Mouse (Mus musculus) urinary bladder, adult 2 months (tissue): ENCODE measurements around the gene Cdkn3. TPM values are rescaled to one million over a fixed set of nuclear protein-coding genes. Genes with fewer than 3 reads are reported as not detected.
A peak's percentile ranks its signal among the peaks of the same experiment; 100 is the strongest.
"Not testable (repeated sequence)": the region's sequence is repeated elsewhere in the genome, so short reads cannot be mapped to it uniquely, and the experiment has no call there.

Experiments used
- DNase-seq: peaks from one replicate; pipeline ENCODE4 v3.0.0; 2022; ENCODE audit warnings: low spot score
- polyA plus RNA-seq: library from polyadenylated mRNA; depleted of rRNA; stranded (reverse); fragments of >200 nt; gene quantifications from 2 replicates; pipeline ENCODE4 v1.2.3, GENCODE M21; 2012; rRNA removed

The Cdkn3 gene
- polyA plus RNA-seq, 1 experiment: 2.0 TPM

GRCm38 (mm10) chr14:46783327-46783926, 23.1 kb downstream of the Cdkn3 start:
- no peak for DNase-seq

GRCm38 (mm10) chr14:46785247-46785646, 24.9 kb downstream of the Cdkn3 start:
- DNase-seq: no peak

GRCm38 (mm10) chr14:46787454-46787786, 27.1 kb downstream of the Cdkn3 start:
- no peak for DNase-seq

- peak; percentile 89 for DNase-seq
These were observed 27.6 kb downstream of the Cdkn3 start, which contains the start of gene Cnih1 for GRCm38 (mm10) chr14:46787787-46788504. Gene Cnih1 (minus strand): TSS chr14:46788411.

GRCm38 (mm10) chr14:46788505-46788901, 28.2 kb downstream of the Cdkn3 start:
- DNase-seq: no peak

GRCm38 (mm10) chr14:46790303-46790702, 30.0 kb downstream of the Cdkn3 start:
- no peak for DNase-seq

GRCm38 (mm10) chr14:46790723-46791122, 30.4 kb downstream of the Cdkn3 start:
- no peak for DNase-seq

GRCm38 (mm10) chr14:46794157-46794556, 33.8 kb downstream of the Cdkn3 start:
- DNase-seq: no peak

GRCm38 (mm10) chr14:46800684-46801345, 40.5 kb downstream of the Cdkn3 start:
- no peak for DNase-seq

GRCm38 (mm10) chr14:46803259-46803658, 42.9 kb downstream of the Cdkn3 start:
- no peak for DNase-seq

GRCm38 (mm10) chr14:46803791-46804190, 43.5 kb downstream of the Cdkn3 start:
- DNase-seq: no peak

- no peak for DNase-seq
These were observed 45.8 kb downstream of the Cdkn3 start for GRCm38 (mm10) chr14:46806186-46806585.

GRCm38 (mm10) chr14:46807927-46808326, 47.6 kb downstream of the Cdkn3 start:
- no peak for DNase-seq

- no peak for DNase-seq
These were observed 55.3 kb downstream of the Cdkn3 start for GRCm38 (mm10) chr14:46815640-46816039.

GRCm38 (mm10) chr14:46816916-46817622, 56.7 kb downstream of the Cdkn3 start:
- DNase-seq: no peak

GRCm38 (mm10) chr14:46818743-46819142, 58.4 kb downstream of the Cdkn3 start:
- no peak for DNase-seq

- not testable (repeated sequence) for DNase-seq
These were observed 59.6 kb downstream of the Cdkn3 start for GRCm38 (mm10) chr14:46819961-46820360.

Other genes with a start within 250 kb of the Cdkn3 start
- gene Cnih1, start 27.9 kb downstream of the Cdkn3 start, polyA plus RNA-seq: 74.6 and 77.4 TPM in 2 replicates
- 41.3 and 47.1 TPM in 2 replicates for gene Gmfb, start 61.7 kb downstream of the Cdkn3 start, polyA plus RNA-seq
- gene Cgrrf1, start 71.6 kb downstream of the Cdkn3 start, polyA plus RNA-seq: 47.0 and 50.5 TPM in 2 replicates
- gene Samd4, start 122.3 kb downstream of the Cdkn3 start, polyA plus RNA-seq: 28.6 and 33.4 TPM in 2 replicates